Mouse (Mus musculus) bone marrow, adult 2 months (tissue): Measurements from ENCODE around the gene Pipox.

ENCODE experiments used
- CTCF ChIP-seq: fragments of 200-500 bp; IDR thresholded peaks from 2 replicates; pipeline ENCODE4 v1.5.1; 2011; ENCODE audit warnings: low read length, control low read depth; ENCODE audit not compliant: control insufficient read depth, insufficient read depth
- POLR2A ChIP-seq: fragments of 200-500 bp; IDR thresholded peaks from 2 replicates; pipeline ENCODE4 v1.6.1; 2011; ENCODE audit warnings: low read depth, mild to moderate bottlenecking, control low read depth, low read length, borderline replicate concordance; ENCODE audit not compliant: control insufficient read depth

- no peak for TF ChIP-seq CTCF
- TF ChIP-seq POLR2A, result no peak
Measured at GRCm38 (mm10) chr11:77832541-77832940, 61.4 kb downstream of the Pipox start.
